Mouse (Mus musculus) cerebellum, adult 2 months (tissue): ENCODE results near the gene Vps35l.

ENCODE experiments used
- CTCF ChIP-seq: fragments of 200-500 bp; IDR thresholded peaks from 2 replicates; pipeline ENCODE4 v1.5.1; 2011; ENCODE audit warnings: low read depth, mild to moderate bottlenecking, control low read depth, low read length, moderate library complexity, borderline replicate concordance; ENCODE audit not compliant: insufficient read depth
- POLR2A ChIP-seq: fragments of 200-500 bp; IDR thresholded peaks from 2 replicates; pipeline ENCODE4 v1.6.1; 2011; ENCODE audit warnings: low read length, control low read depth, borderline replicate concordance; ENCODE audit not compliant: insufficient read depth

DNA sequence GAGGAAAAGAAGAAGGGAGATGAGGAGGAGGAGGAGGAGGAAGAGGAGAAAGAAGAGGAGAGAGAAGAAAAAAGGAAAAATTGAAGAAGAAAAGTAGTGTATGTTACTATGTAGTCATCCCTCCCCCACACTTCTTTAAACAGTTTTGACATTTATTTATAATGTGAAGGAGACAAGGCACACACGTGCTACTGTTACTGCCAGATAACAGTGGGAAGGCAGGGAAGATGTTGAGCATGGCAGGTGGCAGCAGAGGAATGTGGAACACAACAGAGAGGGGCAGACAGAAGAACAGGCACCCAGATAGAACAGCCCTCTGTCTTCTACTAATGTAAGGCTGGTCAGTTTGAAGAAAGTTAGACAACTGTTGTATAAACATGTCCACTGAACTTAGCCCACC lies 29.6 kb downstream of the Vps35l start:
- no peak for TF ChIP-seq POLR2A
- no peak for TF ChIP-seq CTCF
